Mouse (Mus musculus): Measurements from ENCODE around the gene Sec61a1. TPM values are rescaled to one million over a fixed set of nuclear protein-coding genes. Genes with fewer than 3 reads are reported as not detected.
A peak's percentile ranks its signal among the peaks of the same experiment; 100 is the strongest.

The Sec61a1 gene
- total RNA-seq, 2 experiments from 2014 or later: 93.0 to 113 TPM

DNA sequence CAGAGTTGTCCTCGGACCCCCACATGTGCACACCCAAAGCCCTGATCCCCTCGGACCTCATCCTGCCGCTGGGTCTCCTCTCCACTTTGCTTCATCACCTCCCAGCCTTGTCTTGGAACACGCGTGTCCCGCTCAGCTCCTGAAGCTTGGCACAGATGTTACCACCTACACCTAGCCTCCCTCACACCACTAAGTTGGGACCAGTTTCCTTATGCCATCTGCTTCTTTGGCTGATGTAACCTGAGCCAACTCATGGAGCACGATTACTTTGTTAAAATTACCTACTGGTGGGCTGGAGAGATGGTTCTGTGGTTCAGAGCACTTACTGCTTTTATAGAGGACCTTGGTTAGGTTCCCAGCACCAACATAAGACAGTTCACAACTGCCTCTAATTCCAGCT is 3.1 kb upstream of the Sec61a1 start:
- no peak for ATAC-seq (replicated peaks; ENCODE audit: low FRiP score, low TSS enrichment, poor library complexity, severe bottlenecking)

DNA sequence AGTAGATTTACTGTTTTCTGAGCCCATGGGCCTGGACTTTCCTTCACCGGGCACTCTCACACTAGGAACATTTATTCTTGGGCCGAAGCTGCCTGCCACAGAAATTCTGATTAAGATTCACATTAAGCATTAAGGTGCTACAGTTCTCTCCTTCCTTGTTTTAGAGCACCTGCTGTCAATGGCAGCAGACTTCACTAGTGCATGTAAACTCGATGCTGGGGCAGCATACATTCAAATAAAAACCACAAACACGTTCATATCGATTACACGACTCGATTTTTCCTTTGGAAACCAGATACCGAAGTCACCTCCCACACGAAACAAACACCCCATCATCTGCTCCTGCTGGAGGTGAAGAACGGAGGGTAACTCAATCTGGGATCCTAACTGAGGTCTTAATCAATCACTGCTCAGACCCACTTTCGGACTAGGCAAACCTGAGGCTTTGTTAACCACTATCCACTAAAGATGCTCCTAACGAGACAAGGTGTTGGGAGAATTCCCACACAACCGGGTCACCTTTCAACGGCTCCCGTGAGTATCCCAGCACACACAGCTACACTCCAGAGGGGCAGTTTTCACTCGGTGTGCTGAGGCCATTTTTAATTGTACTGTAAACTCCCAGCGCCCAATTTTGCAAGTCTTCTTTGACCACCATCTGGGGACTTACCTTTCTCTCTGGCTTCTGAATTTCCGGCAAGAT is 853 bp downstream of the Sec61a1 start:
- ATAC-seq (replicated peaks; ENCODE audit: low FRiP score, low TSS enrichment, poor library complexity, severe bottlenecking): no peak

GRCm38 (mm10) chr6:88516667-88517066 is 2.0 kb downstream of the Sec61a1 start:
- ATAC-seq (replicated peaks; ENCODE audit: low FRiP score, low TSS enrichment, poor library complexity, severe bottlenecking): no peak

- ATAC-seq (replicated peaks; ENCODE audit: low FRiP score, low TSS enrichment, poor library complexity, severe bottlenecking): no peak
These were observed 2.7 kb downstream of the Sec61a1 start for GRCm38 (mm10) chr6:88515971-88516370.

GRCm38 (mm10) chr6:88514546-88514945 is 4.2 kb downstream of the Sec61a1 start:
- no peak for ATAC-seq (replicated peaks; ENCODE audit: low FRiP score, low TSS enrichment, poor library complexity, severe bottlenecking)

DNA sequence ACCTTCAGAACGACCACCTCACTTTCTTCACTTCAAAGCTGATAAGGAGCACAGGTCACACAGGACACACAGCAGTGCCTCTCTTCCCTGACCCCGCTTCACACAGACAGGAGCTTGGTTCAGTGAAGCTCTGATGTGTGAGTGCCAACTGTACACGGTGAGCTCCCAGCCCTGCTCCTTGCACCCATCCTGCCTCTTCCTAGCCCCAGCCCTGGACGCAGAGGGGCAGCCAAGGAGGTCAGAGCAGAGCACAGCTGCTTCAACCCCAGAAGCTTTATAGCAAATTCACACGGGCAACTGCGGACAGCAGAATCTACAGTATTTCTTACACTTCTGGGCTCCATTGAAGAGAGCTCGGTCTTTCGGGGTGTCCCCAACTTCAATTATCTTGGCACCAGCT is 4.7 kb downstream of the Sec61a1 start:
- no peak for ATAC-seq (replicated peaks; ENCODE audit: low FRiP score, low TSS enrichment, poor library complexity, severe bottlenecking)

- ATAC-seq (replicated peaks; ENCODE audit: low FRiP score, low TSS enrichment, poor library complexity, severe bottlenecking): no peak
These were observed 15.7 kb downstream of the Sec61a1 start for GRCm38 (mm10) chr6:88503044-88503443.

DNA sequence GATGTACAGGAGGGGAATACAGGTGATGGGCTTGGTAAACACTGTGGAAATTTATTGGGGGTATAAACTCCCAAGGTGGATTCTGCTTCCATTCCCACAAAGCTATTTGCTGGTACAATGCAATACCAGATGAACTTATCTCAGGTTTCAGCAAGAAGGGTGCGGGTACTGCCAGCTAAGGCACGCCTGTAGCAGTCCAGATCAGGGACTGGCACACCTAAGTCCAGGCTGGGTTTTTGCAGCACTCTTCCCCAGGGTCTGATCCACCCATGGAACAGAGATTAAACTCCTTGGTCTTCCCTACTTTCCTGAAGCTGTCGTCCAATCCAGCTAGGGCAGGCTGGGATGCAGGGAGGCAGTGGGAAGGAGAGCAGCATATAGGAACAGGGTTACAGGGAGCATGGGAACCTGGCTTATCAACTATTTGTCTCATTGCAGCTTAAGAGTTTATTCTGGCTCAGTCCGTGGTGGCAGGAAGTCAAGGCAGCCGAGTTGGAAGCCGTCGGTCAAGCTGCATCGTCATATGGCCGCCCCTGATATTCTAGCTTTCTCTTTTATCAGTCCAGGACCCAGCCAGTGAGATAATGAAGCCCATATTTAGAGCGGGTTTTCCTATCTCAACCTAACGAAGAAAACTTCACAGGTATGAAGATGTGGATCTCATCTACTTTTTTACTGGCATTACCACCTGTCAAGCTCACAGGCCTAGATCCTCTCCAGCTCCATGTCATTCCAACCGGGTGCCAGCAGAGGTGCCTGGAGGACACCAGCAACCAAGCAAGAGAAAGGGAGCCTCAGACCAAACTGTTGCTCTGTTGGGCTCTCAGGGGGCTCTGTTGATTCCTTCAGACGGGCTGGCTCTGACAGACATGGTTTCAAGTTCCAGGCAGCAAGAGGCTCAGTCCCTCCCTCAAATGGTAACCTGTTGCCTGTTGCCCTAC is 16.4 kb downstream of the Sec61a1 start:
- peak; percentile 54 for ATAC-seq (replicated peaks; ENCODE audit: low FRiP score, low TSS enrichment, poor library complexity, severe bottlenecking)

GRCm38 (mm10) chr6:88500405-88500767 is 18.3 kb downstream of the Sec61a1 start:
- ATAC-seq (replicated peaks; ENCODE audit: low FRiP score, low TSS enrichment, poor library complexity, severe bottlenecking): no peak

- ATAC-seq (replicated peaks; ENCODE audit: low FRiP score, low TSS enrichment, poor library complexity, severe bottlenecking): no peak
These were observed 19.0 kb downstream of the Sec61a1 start for GRCm38 (mm10) chr6:88499481-88500404.

- no peak for ATAC-seq (replicated peaks; ENCODE audit: low FRiP score, low TSS enrichment, poor library complexity, severe bottlenecking)
These were observed 25.0 kb downstream of the Sec61a1 start for GRCm38 (mm10) chr6:88493712-88494111.

DNA sequence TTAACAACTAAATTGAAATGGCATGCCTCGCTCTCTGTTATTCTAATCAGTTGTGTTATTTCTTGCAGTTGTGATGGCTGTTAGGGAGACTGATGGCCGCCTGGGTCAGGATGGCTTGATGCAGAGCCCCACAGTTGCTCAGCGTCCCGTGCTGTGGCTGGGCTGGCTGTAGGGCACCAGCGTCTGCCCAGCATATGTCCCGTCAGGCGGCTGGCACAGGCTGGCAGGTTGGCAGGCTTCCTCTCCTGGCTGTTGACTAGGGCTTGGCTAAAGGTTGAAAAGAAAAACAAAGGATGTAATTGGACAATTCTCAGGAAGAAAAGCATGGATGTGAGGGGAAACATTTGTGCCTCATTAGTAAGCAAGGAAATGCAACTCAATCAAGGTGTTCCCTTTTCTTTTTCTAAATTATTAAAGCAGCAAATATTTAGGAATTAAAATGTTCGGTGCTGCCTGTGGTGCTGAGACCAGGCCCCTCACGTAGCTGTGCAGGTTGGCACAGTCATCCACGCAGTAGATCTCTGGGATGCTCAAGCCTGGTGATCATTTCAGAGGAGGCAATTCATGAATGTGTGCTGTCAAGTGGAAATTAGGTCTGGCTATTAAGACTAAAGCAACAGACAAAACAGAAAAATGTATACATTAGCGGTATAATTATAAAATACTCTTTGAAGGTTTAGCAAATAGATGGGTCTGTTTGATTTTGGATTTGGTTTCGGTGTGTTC is 27.9 kb downstream of the Sec61a1 start:
- ATAC-seq (replicated peaks; ENCODE audit: low FRiP score, low TSS enrichment, poor library complexity, severe bottlenecking): no peak

- no peak for ATAC-seq (replicated peaks; ENCODE audit: low FRiP score, low TSS enrichment, poor library complexity, severe bottlenecking)
These were observed 28.9 kb downstream of the Sec61a1 start for GRCm38 (mm10) chr6:88489834-88490233.

- no peak for ATAC-seq (replicated peaks; ENCODE audit: low FRiP score, low TSS enrichment, poor library complexity, severe bottlenecking)
These were observed 29.7 kb downstream of the Sec61a1 start for GRCm38 (mm10) chr6:88489026-88489425.

- peak; percentile 52; the same call in 1 of the 2 replicates for ATAC-seq (replicated peaks; ENCODE audit: low FRiP score, low TSS enrichment, poor library complexity, severe bottlenecking)
These were observed 31.8 kb downstream of the Sec61a1 start for GRCm38 (mm10) chr6:88486893-88487292.

GRCm38 (mm10) chr6:88485378-88485777 is 33.3 kb downstream of the Sec61a1 start:
- no peak for ATAC-seq (replicated peaks; ENCODE audit: low FRiP score, low TSS enrichment, poor library complexity, severe bottlenecking)

- ATAC-seq (replicated peaks; ENCODE audit: low FRiP score, low TSS enrichment, poor library complexity, severe bottlenecking): no peak
These were observed 34.8 kb downstream of the Sec61a1 start for GRCm38 (mm10) chr6:88483913-88484312.

DNA sequence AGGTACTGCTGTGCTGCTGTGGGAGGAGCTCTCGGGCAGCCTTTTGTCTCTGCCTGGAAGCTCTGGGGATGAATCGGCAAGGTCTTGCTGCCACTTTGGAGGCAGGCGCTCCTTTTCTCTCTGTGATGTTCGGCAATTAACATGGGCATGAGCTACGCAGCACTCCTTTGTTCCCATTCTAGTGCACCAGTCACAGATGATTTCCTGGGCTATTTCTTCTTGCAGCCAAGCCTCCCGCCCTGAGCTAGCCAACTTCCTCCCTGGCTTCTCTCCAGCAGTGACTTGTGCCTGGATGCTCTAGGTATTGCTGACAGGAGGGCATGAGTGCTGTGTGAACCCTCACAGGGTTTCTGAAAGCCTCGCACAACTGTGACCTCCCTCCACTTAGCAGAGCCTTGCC is 35.6 kb downstream of the Sec61a1 start:
- no peak for ATAC-seq (replicated peaks; ENCODE audit: low FRiP score, low TSS enrichment, poor library complexity, severe bottlenecking)

DNA sequence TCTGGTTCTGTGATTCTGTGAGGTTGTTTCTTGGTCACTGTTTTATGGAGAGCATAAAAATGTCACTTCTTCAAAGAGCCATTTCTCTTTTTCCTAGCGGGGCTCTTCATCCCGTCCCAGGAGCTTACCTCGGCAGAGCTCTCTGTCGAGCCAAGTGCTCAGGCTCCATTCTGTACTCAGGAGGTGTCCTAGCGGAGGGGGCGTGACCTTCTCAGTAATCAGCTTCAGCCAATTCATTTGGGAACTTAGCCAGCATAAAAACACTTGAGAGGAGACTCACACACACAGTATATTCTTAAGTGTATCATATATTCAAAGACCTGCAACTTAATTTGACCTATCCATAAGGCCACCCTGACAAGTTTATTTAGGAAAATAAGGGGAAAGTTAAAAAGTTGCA is 38.3 kb downstream of the Sec61a1 start:
- ATAC-seq (replicated peaks; ENCODE audit: low FRiP score, low TSS enrichment, poor library complexity, severe bottlenecking): no peak

Data from megakaryocyte-erythroid progenitor cell, adult 5-6 weeks (primary cell).